Mouse (Mus musculus) lung, adult 18-20 months (tissue): ENCODE results near the gene Gabbr2.

Source experiments
- DNase-seq, 2 experiments: peaks; one replicate each; pipeline ENCODE4 v3.0.0; 2022; ENCODE audit warnings: mixed read lengths in 2 of 2

The Gabbr2 gene

DNA sequence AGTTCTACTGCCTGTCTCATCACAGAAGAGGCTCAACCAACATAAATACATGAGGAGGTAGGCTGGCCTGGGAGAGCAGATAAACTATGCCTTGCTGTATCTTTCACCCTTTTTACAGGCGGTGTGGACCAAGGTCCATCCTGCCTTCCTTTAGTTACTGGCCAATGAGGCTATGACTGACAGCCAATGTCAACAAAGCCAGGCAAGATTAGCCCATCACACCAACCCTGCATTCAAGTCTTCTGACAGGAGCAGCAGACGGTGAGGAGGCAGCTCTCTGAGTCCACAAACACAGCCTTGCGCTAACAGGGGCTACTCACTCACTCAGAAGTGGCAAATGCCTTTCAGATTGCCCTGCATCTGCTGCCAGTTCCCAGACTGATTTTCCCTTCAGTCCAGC is 3.4 kb downstream of the Gabbr2 start:
- DNase-seq = no peak

DNA sequence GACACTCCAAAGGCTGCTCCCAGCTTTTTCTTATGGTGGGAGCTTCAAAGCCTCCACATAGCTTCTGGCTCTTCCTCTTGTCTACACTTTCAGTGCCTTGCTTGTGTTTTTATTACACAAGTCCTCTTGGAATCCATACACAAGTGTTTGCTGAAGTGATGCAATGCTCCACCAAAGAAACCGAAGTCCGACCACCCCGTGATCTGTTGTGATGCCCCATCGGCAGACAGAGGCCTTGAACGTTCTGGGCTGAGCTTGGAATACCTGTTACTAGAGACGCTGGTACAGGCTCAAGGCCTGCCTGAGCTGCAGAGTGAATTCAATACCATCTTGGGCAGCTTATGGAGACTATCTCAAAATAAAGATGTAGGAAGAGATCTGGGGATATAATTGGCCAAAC is 3.9 kb downstream of the Gabbr2 start:
- DNase-seq = no peak

DNA sequence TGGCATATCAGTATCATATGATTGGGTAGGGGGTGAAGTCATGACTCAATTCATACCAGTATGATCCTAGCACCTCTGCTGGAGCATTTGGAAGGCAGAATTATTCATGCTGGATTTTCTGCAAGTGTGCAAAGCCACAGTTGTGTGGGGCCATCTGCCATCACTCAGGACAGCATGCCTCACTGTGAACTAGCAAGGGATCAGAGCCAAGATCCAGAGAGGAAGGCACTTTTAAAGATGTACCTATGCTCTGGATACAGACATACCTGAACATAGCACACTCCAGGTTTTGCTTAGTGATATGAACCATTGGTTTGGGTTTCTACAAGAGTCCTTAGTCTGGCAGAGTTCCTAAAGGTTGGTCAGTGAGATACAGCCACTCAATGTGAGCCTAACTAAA is 5.6 kb downstream of the Gabbr2 start:
- DNase-seq = no peak

DNA sequence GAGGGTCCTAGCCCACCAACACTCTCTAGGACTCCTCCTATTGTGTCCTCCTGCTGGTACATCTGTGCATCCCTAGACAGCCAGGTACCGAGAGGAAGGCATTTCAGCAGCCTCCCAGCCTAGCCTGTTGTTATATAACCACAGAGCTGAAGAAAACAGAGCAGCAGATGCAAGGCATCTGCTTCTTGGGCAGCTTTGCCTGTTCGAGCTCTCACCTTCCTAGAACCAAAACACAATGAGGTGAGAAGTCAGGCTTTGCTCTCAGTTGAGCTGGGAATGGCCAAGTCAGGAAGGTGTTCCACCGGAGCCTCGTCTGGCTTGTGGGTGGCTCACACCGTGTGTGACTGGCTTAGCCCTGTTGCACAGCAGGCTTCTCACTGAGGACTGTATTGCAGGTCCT is 8.8 kb downstream of the Gabbr2 start:
- DNase-seq = no peak

DNA sequence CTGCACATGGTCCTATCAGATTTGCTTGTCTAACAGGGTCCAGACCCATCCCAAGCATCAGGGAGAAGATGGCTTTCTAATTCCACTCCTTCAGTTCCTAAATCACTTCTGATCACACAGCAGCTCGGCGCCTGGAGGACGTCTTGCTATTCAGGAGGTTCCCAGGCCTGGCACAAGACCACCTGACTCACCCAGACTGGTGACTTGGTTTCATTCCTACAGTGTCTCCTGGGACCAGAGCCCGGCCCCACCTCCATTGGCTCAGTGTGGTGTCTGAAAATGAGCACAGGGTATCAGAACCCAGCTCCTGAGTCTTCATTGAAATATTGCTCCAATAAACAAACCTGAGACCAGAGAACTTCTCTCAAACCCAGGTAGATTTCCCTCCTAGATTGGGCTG is 9.6 kb downstream of the Gabbr2 start:
- DNase-seq = no peak

DNA sequence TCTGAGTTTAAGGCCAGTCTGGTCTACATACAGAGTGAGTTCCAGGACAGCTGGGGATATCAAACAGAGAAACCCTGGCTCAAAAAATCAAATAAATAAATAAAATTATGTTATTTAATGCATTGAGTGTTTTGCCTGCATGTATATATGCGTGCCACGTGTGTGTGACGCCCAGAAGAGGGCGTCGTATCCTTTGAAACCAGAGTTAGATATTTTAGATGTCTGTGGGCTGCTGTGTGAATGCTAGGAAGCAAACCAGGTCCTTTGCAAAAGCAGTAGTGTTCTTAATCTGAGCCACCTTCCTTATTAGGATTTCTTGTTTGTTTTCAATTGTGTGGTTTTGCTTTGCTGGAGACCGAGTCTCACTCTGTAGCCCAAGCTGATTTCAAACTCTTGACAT is 13.3 kb downstream of the Gabbr2 start:
- DNase-seq = no peak

DNA sequence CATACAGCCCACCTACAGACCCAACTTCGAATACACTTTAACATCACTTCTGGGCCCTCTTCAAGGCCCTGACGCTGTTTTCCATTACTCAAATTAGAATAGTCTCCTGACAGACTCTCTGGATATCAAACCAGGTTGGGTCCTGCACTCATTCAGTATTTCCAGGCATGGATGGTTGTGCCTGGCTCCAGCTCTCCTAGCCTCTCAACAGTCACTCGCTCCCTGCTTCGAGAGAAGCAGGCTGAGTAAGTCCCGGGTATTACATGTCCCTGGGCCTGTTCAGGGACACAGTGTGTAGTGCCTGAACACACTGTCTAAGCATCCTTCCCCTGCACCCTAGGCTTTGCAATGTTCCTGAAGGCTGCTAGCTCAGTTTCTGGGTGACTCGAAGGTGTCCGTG is 14.5 kb downstream of the Gabbr2 start:
- no peak for DNase-seq

DNA sequence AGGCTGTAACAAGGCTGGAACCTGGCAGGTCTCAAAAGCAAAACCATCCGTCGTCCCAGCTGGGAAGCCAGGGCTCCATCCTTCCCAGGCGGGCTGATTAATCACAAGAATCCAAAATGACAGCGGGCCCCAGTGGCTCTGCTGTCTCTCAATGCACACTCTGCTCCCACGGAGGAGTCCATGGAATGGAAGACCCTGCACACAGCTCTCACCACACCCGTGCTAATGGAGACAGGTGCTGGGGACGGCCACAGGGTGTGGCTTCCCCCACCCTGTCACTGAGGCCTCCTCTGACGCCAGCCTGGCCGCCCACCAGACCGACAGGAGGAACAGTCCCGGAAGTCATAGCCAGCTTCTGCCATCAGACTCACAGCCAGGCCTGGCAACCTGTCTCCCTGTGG is 15.0 kb downstream of the Gabbr2 start:
- no peak for DNase-seq

DNA sequence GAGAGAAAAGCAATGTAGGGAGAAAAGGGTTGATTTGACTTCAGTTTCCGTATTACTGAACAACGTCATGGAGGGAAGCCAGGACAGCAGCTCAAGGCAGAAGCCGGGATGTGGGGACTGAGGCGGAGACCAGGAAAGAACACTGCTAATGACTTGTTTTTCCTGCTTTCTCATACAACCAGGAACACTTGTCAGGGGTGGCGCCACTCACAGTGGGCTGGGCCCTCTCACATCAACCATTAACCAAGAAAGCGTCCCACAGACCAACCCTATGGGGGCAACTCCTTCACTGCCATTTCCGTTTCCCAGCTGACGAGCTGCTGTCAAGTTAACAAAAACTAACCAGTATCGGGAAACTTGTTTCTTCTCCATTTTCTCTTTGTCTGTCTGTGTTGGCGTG is 18.4 kb downstream of the Gabbr2 start:
- DNase-seq = no peak

DNA sequence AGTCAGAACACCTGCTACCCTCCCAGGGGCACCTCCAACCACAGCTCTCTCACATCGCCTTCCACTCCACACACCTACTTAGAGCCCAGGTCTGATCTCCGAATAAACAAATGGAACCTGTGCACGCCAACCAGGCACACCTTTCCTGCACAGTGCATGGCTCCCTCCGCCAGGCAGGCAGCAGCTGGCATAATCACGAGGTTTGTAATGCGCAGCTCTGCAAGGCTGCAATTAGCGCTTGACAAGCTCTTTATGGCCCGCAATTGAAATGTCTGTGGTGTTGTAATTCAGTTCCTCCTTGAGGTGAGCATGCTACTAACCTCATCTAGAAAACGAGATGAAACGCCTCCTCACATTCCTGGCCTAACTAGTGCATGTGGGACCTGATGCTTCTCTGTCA is 23.7 kb downstream of the Gabbr2 start:
- no peak for DNase-seq

DNA sequence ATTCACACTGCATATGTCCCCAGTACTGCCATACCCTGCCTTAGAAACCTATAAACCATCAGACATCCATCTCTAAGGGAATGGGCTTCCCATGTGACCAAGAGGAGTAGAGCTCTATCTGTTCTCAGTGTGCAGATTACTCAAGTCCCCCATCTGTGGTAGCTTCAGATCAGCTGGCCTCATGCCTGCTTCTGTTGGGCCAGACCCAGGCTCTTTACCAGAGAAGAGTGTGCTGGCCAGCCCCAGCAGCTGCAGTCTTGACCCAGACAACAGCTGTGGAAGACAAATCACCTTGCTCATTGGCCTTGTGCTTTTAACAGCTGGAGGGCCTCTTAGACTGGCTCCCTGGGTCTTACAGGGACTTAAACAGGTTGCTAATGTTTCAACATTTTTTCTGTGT is 25.1 kb downstream of the Gabbr2 start:
- peak in 1 of 2 experiments; percentile 4 for DNase-seq

DNA sequence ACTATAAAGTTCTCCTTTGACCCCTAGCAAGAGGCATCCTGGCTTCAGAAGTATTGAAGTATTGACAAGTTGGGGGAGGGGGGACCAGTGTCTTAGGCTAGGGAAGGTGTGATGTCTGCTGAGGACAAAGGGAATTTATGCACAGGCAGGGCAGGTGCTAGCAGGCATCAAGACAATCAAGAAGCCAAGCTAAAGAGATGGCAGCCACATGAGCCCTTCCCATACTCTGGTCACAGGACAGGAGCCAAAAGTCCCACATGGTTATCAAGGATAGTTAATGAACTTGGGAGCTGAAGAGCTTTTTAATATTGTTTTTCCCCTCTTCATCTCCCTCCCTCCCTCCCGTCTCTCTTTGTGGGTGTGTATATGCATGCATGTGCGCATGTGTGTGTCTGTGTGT is 30.3 kb downstream of the Gabbr2 start:
- no peak for DNase-seq

DNA sequence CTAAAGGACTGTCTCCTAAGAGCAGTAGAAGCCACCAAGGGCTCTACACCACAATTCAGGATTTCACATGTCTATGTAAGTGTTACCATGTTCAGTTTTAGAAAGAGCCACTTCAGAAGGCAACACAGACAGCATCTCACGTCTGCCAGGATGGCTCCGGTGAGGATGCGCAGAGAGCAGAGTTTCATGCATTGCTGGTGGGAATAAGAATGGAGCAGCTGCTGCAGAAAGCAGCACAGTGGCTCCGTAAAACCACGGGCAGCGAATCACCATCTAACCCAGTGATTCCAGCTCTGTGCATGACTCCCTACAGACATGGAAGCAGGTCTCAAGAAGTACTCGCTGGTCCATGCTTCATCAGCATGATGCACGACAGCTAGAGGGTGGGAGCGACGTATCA is 31.5 kb downstream of the Gabbr2 start:
- DNase-seq = no peak

DNA sequence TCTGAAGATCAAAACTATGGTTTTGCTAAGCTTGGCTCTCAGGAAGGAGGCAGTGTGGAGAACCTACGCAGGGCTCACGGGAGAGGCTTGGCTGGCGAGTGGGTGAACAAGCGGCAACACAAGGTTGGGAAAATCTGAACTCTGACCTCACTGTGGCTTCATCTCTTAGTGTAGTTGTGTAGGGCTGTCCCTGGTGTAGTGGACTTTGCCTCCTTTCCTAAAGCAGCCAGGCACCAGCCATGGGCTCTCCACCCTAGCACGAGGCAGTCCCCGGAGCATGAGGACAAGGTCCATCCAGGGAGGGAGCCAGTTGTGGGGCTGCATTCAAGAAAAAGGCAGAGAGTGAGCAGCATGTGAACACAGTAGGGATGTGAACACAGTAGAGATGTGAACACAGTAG is 31.9 kb downstream of the Gabbr2 start:
- no peak for DNase-seq

DNA sequence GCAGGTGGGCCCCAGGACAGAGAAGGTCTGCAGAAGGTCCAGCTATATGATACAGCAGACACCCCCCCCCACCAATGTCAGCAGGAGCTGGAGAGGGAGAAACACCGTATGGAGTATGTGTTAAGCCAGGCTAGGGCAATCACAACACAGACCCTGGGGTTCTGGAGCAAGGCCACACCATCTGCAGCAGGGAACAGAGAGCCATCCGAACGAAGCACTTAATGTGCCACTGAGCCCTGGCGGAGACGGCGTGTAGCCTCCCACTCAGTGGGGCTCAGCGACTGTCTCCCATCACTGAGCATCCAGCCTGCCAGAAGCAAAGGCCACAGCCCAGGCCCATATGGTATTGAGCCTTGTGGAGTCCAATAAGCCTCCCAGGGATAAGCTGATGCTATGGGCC is 33.7 kb downstream of the Gabbr2 start:
- DNase-seq = no peak

DNA sequence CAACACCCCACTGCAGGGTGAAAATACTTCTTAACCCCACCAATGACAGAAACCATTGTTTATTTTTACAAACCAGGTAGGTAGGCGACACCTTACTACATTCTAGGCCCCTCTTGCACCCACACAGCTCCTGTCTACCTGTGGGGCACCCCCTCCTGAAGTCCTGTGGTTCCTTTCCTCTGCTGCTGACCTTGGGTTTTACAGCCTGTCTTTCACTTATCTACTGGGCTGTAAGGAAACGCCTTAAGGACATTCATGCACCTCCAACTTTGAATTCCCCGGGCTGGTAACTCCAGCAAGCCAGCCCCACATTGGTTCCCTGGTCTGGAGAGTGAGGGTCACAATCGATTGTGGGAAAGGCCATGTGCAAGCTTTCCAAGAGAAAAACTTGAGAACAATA is 34.7 kb downstream of the Gabbr2 start:
- DNase-seq = no peak

DNA sequence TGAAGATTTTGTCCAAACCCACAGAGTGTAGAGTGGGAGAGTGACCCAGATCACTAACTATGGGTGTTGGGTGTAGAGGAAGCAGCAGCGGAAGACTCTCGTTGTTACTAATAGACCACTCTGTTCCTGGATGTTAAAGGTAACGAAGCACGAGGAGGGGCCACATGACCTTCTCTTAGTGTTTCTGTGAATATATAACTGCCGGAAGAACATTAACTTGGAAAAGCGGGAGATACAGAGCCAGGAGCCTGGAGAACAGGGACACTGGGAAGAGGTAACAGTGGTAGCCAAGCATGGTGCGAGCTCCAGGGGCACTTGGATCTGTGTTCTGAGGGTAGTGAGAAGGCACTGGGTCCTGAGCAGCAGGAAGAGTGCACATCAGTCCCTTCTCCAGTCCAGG is 38.7 kb downstream of the Gabbr2 start:
- DNase-seq = no peak

DNA sequence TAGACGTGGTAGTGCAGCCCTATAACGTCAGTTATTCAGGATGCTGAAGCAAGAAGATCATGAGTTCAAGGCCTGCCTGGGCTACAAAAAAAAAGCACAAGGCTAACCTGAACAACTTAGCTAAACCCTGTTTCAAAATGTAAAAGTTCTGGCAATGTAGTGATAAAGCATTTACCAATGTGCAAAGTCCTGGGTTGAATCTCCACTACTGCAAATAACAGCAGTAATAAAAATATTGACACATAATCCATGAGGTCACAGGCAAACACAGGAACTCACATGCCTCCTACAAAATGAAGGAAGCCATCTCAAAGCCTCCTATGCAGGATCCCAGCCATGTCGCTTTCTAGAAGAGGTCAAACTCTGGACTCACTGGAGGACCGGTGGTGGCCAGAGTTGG is 39.1 kb downstream of the Gabbr2 start:
- DNase-seq = no peak

DNA sequence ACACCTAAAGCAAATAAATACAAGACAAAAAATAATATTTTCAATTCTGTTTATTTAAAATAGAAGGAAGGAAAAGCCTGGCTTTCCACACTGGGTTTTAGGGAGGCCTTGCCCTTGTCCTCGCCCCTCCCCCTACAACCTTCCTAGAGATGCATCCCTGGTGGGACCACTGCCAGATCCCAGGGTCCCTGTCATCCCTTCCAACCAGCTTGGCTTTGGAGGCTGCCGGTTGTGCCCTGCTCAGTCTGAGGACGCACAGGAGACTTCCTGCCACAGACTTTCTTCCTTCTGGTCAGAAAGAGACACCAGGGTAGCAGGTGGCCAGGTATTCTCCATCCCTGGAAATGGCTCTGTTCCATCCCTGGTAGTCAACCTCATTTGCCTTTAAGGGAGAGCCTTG is 57.4 kb downstream of the Gabbr2 start:
- no peak for DNase-seq

DNA sequence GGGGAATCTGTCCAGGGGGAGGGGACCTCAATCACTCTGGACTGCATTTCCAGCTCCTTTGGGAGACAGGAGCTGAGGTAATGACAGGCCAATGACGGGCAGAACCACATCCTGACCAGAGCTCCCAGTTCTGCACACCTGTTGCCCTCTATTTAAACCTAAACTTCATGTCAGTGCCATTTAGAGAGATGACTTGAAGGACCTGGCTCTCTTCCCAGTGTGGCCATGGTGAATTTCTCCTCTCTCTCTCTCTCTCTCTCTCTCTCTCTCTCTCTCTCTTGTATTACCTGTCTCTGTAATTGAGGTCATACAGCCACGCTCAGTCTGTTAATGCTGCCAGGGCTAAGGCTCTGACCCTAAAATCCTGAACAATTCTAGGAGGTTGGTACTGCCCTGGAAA is 58.1 kb downstream of the Gabbr2 start:
- no peak for DNase-seq

DNA sequence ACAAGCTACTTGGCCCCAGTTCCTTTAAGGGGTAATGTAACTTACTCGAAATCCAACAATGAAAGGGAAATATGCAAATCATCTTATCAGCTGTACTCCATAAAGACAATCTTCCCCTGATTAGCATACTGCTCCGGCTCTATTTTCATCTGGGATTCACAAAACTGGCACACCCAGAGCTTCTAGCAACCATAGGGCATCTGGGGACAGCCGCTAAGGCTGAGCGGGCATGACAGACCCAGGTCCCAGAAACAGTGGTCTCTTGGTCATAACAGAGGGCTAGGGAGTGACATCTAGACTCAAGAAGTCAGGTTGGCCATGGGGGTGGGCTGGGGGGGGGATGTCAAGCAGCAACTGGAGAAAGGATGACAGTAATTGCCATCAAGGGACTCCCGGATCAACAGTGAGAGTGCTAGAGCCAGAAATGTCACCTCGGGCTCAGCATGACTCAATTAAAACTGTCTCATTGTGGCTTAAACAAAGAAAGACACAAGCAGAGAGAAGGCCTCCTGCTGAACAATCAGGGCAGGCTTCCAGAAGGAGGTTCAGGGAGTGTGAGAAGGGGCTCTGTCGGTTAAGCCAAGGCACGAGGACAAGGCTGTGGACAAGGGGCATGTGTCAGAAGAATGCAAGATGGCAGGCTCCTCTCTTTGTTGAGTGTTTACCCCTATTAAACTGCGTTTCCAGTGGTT is 59.8 kb downstream of the Gabbr2 start:
- DNase-seq = no peak

DNA sequence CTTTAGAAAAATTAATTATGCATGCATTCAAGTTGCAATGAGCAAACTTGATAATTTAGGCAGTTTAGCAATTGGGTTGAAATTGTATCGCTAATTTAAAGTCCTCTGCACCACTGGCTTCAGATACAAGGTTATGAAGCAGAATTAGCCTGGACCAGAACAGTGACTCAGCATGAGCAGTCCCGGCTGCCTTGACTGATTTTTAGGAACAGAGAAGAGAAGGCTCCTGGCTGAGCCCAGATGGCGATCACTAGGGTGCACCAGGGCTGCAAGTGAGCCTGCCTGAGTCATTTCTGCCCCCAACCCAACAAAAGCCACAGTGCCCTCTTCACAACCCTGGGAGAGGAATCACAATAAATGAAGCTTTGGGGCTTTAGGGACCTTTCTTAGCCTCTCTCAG is 63.6 kb downstream of the Gabbr2 start:
- no peak for DNase-seq

DNA sequence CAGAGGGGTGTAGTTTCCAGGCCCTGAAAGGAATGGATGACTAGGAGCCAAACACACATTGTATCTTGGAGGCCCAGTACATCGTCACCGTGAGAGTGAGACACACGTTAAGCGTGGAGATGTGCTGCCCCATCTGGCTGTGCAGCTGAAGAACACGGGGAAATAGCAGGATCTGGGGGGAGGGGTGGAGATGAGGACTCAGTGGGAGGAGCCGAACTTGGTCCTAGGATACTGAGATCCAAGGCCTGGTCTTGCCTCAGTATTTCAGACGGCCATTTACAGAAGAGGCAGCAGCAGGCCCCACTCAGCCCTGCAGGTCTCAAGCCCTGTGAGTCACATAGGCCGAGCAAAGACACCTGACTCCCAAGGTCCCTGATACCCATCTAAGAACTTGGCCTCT is 72.5 kb downstream of the Gabbr2 start:
- DNase-seq = no peak

DNA sequence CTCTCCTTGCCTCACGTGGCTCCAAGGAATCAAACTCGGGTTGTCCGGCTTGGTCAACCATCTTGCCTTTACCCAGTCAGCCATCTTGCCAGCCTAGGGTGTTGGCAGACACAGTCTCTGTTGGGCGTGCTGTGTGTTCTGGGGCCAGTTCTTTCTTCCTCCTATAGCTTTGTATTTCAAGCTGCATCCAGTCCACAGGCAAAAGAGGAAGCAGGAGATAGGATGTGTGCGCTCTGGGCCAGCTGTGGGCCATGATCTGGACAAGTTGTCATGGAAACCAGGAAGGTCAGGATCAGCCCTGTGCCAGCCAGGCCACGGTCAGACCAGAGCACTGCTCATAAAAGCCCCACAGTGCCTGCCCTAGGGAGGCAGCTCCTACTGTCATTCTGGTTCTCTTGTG is 74.9 kb downstream of the Gabbr2 start:
- DNase-seq = no peak

DNA sequence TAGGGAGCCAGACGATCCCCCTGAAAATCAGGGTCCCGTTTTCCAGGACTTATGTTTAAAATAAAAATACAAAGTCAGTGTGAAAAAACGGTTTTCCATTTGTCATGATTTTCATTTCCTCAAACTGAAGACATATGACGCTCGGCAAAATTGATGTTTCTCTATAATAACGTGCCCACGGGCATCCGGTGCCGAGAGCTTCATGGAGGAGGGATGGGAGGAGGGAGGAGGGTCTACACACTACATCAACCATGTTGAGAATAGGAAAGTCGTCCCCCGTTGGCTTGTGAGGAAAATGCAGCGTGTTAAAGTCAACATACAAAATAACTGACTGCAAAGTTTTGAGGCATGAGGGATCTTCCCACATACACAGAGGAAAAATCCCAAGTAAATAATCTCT is 75.7 kb downstream of the Gabbr2 start:
- DNase-seq = no peak

DNA sequence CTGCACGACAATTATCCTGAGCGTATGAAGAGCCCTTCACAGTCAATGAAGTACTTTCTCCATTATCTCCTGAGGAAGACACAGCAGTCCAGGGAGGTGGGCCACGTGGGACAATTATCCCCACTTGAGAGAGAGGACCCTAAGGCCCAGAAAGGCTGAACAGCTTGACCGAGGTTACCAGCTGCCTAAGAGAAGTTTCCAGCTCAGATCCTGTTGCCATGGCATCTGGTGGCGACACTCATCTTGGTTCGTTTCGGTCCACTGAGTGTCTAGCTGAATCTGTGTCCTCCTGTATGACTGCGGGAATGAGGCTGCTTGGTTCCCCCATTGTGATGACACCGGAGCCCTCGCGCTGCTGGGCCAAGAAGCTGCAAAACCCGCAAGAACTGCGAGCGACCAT is 76.2 kb downstream of the Gabbr2 start:
- no peak for DNase-seq
